Mouse (Mus musculus) lung, postnatal 14 days (tissue): ENCODE results near the gene Mylk.

Source experiments
- DNase-seq: peaks from one replicate; pipeline ENCODE4 v3.0.0; 2021

Mylk gene

DNA sequence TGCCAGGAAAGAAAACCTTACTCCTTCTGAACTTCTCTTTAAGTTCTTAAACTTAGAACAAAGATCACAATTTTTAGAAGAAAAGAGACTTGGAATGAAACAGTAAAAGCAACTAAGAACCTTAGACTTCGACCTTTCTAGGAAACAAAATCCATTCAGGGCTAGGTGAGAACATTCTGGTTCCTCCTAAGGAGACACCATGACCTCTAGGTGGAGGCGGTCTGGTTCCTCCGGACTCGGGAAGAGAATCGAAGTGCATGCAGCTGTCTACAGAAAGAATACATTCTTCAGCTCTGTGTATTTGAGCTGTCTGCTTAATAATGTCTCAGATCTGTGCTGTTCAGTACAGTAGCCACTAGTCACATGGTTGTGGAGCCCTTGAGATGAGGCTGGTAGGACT is 290.0 kb downstream of the Mylk start:
- no peak for DNase-seq

DNA sequence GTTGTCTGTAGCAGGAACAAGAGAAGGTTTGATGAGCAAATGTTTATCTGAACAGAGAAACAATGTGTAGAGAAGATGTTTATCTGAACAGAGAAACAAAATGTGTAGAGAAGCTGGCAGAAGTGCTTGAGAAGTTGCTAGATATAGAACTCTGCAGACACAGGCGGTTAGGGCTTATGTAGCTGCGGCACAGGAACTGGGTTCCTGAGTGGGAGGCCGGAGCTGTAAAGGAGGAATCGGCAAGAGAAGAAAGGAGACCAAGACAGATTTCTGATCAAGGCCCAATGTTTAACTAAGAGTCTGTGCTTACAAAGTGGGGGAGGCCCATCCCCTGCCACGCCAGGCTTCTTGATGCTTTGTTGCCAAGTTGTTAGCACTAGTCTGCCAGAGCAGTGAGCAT is 291.7 kb downstream of the Mylk start:
- no peak for DNase-seq

DNA sequence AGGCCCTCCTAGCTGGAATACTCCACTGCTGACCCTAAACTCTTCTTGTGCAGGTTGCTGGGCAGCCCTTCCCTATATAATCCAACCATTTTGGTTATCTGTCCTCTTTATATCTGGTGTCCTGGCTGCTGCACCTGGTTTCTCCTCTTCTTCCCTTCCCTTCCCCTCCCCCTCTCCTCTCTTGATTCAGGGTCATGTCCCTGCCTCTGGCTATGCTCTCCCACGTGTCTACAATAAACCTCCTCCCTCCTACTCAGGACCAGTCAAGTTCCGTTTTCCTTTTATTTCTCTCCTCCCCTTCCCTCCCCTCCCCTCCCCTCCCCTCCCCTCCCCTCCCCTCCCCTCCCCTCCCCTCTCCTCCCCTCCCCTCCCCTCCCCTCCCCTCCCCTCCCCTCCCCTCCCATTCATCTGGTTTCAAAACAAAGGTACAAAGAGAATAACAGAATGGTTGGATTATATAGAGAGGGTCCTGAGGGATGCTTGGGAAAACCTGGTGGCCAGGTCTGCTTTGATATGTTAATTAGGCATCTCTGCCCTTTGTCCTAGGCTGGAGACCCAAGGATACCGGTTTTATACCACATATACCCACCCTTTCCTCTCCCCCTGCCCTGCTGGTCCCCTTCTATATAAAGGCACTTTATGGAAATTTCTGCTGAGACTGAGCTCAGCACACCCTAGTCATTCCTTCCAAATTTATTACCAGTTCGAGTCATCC is 293.5 kb downstream of the Mylk start:
- no peak for DNase-seq

- no peak for DNase-seq
Observed at GRCm38 (mm10) chr16:35040154-35040553, 295.1 kb downstream of the Mylk start.

GRCm38 (mm10) chr16:35041001-35041400 is 296.0 kb downstream of the Mylk start:
- DNase-seq = no peak

GRCm38 (mm10) chr16:35046081-35046775 is 301.2 kb downstream of the Mylk start:
- no peak for DNase-seq

GRCm38 (mm10) chr16:35047272-35047969 is 302.4 kb downstream of the Mylk start:
- no peak for DNase-seq

DNA sequence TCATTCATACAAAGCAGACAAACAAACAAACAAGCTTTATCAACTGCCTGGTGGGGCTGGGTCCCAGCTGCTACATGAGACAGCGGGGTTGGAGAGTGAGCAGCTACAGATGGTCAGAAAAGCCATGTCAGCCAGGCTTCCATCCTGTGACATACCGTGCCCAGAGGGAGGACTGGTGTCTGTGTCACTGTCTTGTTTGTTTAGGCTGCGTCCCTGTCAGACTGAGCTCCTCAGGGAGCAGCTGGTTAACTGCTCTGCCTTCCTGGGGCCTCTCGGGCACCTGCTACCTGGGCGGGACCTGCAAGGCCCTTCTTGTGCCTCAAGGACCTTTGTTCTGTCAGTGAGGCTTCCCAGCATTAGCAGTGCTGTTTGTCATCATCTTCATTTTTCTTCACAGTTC is 306.1 kb downstream of the Mylk start:
- DNase-seq = no peak
